Mouse (Mus musculus) T-helper 1 cell (primary cell): ENCODE data around the gene Olfr15.

Experiments used
- in situ Hi-C: fragments of 300-600 bp; cut with MboI, MseI; formaldehyde crosslinking; loops from one replicate; pipeline ENCODE4 v1.15.1; 2025; ENCODE audit warnings: high pct_unique_total_duplicates

Gene Olfr15

GRCm38 (mm10) chr16:3872216-3873047 is 41.8 kb downstream of the Olfr15 start, which contains the start of gene Naa60:
Gene Naa60, plus strand, starts transcription at chr16:3872375.
- in situ Hi-C loops, result no loop called here

- in situ Hi-C loops, result no loop called here
Measured at GRCm38 (mm10) chr16:3876346-3876745, 45.7 kb downstream of the Olfr15 start.

GRCm38 (mm10) chr16:3884201-3885064 is 53.8 kb downstream of the Olfr15 start, which contains the start of the genes Zfp597 and Gm20695:
Gene Zfp597, minus strand, starts transcription at chr16:3884561.
Gene Gm20695, plus strand, starts transcription at chr16:3884648.
- in situ Hi-C loops, result no loop called here

- in situ Hi-C loops, result no loop called here
Measured at GRCm38 (mm10) chr16:3885065-3885670, 54.5 kb downstream of the Olfr15 start.

GRCm38 (mm10) chr16:3891621-3892295 is 61.1 kb downstream of the Olfr15 start:
- in situ Hi-C loops, result no loop called here

- in situ Hi-C loops, result no loop called here
Measured at GRCm38 (mm10) chr16:3893739-3894138, 63.1 kb downstream of the Olfr15 start.
